Mouse (Mus musculus): Measurements from ENCODE around the gene Olfr285. TPM values are rescaled to one million over a fixed set of nuclear protein-coding genes. Genes with fewer than 3 reads are reported as not detected.

Gene Olfr285
- polyA plus RNA-seq (2017; shearing (Covaris generic)) = not detected

GRCm38 (mm10) chr15:98317177-98317724, at the start of gene Olfr285:
TSS of gene Olfr285 (minus strand) at chr15:98317353.

GRCm38 (mm10) chr15:98340887-98341286, 23.7 kb upstream of the Olfr285 start, which contains the start of gene Olfr284:
TSS of gene Olfr284 (minus strand) at chr15:98340987.

DNA sequence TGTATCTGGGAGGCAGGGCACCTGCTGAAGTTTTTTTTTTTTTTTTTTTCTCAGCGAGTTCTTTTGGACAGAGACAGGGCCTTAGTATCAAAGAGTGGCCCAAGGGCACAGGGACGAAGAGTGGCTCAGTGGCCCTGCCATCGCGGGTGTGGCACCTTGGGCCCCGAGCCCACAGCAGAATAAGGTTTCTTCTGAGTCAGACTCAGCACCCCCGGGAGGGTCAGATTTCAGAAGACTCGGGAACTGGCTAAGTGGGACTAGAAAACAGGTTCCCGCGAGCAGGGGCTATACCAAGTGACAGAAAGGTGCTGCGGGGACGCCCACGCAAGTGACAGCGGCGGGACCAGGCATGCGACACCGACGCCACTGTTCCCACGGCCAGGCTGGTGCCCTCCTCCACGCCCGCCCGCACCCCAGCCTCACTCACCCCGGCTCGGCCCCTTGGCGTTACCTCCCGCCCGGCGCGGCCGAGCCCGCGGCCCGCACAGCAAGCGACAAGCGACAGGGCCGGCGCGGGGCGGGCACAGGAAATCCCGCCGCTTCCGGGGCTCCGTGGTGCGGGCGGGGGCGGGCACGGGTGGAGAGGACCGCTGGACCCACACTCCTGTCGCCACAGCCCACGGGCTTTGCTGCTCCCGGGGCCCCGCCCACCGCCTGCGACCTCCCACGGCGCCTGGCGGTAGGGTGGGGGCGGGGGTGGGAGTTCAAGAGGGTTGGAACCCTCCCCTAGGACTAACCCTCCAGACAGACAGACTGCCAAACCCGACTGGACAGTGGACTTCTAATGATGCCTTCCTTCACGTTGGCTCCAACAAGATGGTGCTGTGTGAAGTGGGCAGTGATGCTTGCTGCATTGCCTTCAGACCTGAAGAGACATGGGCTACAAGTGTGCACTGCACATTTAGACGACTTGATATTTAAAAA, 21.3 kb downstream of the Olfr285 start, which contains the start of gene Zfp641:
Gene Zfp641, minus strand, starts transcription at position 534 of the 924 bp plus-strand sequence.

Other genes starting within 250 kb of the Olfr285 start
- gene Pfkm, start 224.8 kb downstream of the Olfr285 start, polyA plus RNA-seq (2017; shearing (Covaris generic)) = 8.4 TPM
- gene Senp1, start 223.6 kb downstream of the Olfr285 start, polyA plus RNA-seq (2017; shearing (Covaris generic)) = 37.5 TPM
- gene Asb8, start 151.7 kb downstream of the Olfr285 start, polyA plus RNA-seq (2017; shearing (Covaris generic)) = 16.3 TPM
- 0.16 TPM for gene Ccdc184, start 150.2 kb downstream of the Olfr285 start, polyA plus RNA-seq (2017; shearing (Covaris generic))
- gene Olfr288, start 121.8 kb downstream of the Olfr285 start, polyA plus RNA-seq (2017; shearing (Covaris generic)) = not detected
- not detected for gene Gm44579, start 96.4 kb downstream of the Olfr285 start, polyA plus RNA-seq (2017; shearing (Covaris generic))
- gene Olfr287, start 96.3 kb downstream of the Olfr285 start, polyA plus RNA-seq (2017; shearing (Covaris generic)) = not detected
- gene Olfr286, start 82.9 kb downstream of the Olfr285 start, polyA plus RNA-seq (2017; shearing (Covaris generic)) = not detected
- gene H1fnt, start 60.1 kb downstream of the Olfr285 start, polyA plus RNA-seq (2017; shearing (Covaris generic)) = not detected
- gene Zfp641, start 21.2 kb downstream of the Olfr285 start, polyA plus RNA-seq (2017; shearing (Covaris generic)) = not detected
- gene Olfr284, start 23.6 kb upstream of the Olfr285 start, polyA plus RNA-seq (2017; shearing (Covaris generic)) = not detected
- not detected for gene Olfr283, start 63.6 kb upstream of the Olfr285 start, polyA plus RNA-seq (2017; shearing (Covaris generic))
- not detected for gene Olfr282, start 113.9 kb upstream of the Olfr285 start, polyA plus RNA-seq (2017; shearing (Covaris generic))
- gene Olfr281, start 135.2 kb upstream of the Olfr285 start, polyA plus RNA-seq (2017; shearing (Covaris generic)) = not detected
- gene OR5BS1P, start 152.5 kb upstream of the Olfr285 start, polyA plus RNA-seq (2017; shearing (Covaris generic)) = not detected
- not detected for gene Lalba, start 165.4 kb upstream of the Olfr285 start, polyA plus RNA-seq (2017; shearing (Covaris generic))
- 0.19 TPM for gene Olfr279, start 175.0 kb upstream of the Olfr285 start, polyA plus RNA-seq (2017; shearing (Covaris generic))
- 63.5 TPM for gene Kansl2, start 216.9 kb upstream of the Olfr285 start, polyA plus RNA-seq (2017; shearing (Covaris generic))